Mouse (Mus musculus) testis, postnatal 14 days (tissue): ENCODE data around the gene Gm16368.
"Not testable (repeated sequence)": the region's sequence is repeated elsewhere in the genome, so short reads cannot be mapped to it uniquely, and the experiment has no call there.

ENCODE experiments used
- DNase-seq: peaks from one replicate; pipeline ENCODE4 v3.0.0; 2021; ENCODE audit warnings: low spot score

Gene Gm16368

GRCm38 (mm10) chr12:88083397-88083796, at the start of gene Gm16368:
TSS of gene Gm16368 (plus strand) at chr12:88083697.
- DNase-seq, result not testable (repeated sequence)

- not testable (repeated sequence) for DNase-seq
These were observed 44.4 kb upstream of the Gm16368 start for GRCm38 (mm10) chr12:88039062-88039461.

GRCm38 (mm10) chr12:88039703-88040102, 43.8 kb upstream of the Gm16368 start:
- DNase-seq, result not testable (repeated sequence)

GRCm38 (mm10) chr12:88045226-88045625, 38.3 kb upstream of the Gm16368 start:
- DNase-seq, result not testable (repeated sequence)
